Mouse (Mus musculus): ENCODE measurements around the gene Sertad4.

DNA sequence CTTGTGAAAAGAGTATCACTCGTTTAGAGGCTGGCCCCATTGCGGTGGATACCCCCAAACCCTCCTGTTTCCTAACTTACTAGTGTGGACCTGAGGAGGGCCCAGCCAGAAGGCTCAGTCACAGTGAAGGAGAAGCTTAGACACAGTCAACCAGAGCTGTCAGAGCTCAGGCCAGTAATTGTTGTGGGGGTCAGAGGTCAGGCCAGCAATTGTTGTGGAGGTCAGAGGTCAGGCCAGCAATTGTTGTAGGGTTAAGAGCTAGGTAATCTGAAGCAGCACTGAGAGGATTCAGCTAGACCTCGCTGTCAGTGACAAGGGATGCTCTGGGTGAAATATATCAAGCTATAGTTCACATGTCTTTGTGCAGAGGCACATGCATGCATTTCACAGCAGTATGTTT is 8.3 kb downstream of the Sertad4 start:
- TF ChIP-seq CTCF (IDR thresholded peaks at IDR 0.05) (no peak), EP300 (IDR thresholded peaks at IDR 0.05; ENCODE audit: insufficient read depth, low read depth, low read length) (no peak)

All from heart, adult 2 months (tissue).